Mouse (Mus musculus): ENCODE measurements around the gene Rai14. TPM values are rescaled to one million over a fixed set of nuclear protein-coding genes. Genes with fewer than 3 reads are reported as not detected.

Gene Rai14
- total and polyA plus RNA-seq, 3 experiments: not detected

- no peak overlapping the region for H3K9ac ChIP-seq (ENCODE audit: control insufficient read depth, low read depth, low read length, poor library complexity, severe bottlenecking)
- no peaks in the 10 kb centered on the region for H3K79me2 ChIP-seq (ENCODE audit: control insufficient read depth, insufficient read depth, low read length, poor library complexity)
- H3K4me3 ChIP-seq (ENCODE audit: control insufficient read depth in 1 of 2, insufficient read depth in 1 of 2, low read depth in 2 of 2, low read length in 2 of 2): no peak overlapping the region
- H3K27me3 ChIP-seq (ENCODE audit: control insufficient read depth in 1 of 2, insufficient read depth in 2 of 2, low read length in 2 of 2): no peaks in the 10 kb centered on the region
- H3K36me3 ChIP-seq (ENCODE audit: control insufficient read depth in 1 of 2, insufficient read depth in 2 of 2, low read length in 2 of 2): no peaks in the 10 kb centered on the region
- no peaks in the 10 kb centered on the region for H3K9me3 ChIP-seq (replicated peaks; ENCODE audit: insufficient read depth, low read length)
- TF ChIP-seq GABPA (IDR thresholded peaks at IDR 0.05; ENCODE audit: low read depth, low read length): no peak
- no peak for TF ChIP-seq UBTF (IDR thresholded peaks at IDR 0.05; ENCODE audit: borderline replicate concordance, insufficient read depth, low read depth, low read length)
- no peak for TF ChIP-seq TCF12 (IDR thresholded peaks at IDR 0.05; ENCODE audit: low read depth, low read length)
- TF ChIP-seq ELF1 (IDR thresholded peaks at IDR 0.05; ENCODE audit: low read depth, low read length): no peak
- TF ChIP-seq SMC3 (IDR thresholded peaks at IDR 0.05; ENCODE audit: low read depth, low read length): no peak
- TF ChIP-seq ZKSCAN1 (IDR thresholded peaks at IDR 0.05; ENCODE audit: low read depth, low read length): no peak
- TF ChIP-seq MAFK (IDR thresholded peaks at IDR 0.05; ENCODE audit: borderline replicate concordance, low read depth, low read length): no peak
- TF ChIP-seq MYB (IDR thresholded peaks at IDR 0.05; ENCODE audit: low read depth, low read length): no peak
- TF ChIP-seq RAD21 (IDR thresholded peaks at IDR 0.05; ENCODE audit: low read depth, low read length): no peak
- TF ChIP-seq BHLHE40 (IDR thresholded peaks at IDR 0.05; ENCODE audit: borderline replicate concordance, low read depth, low read length): no peak
- no peak for TF ChIP-seq ETS1 (IDR thresholded peaks at IDR 0.05; ENCODE audit: low read depth, low read length)
- TF ChIP-seq MXI1 (IDR thresholded peaks at IDR 0.05; ENCODE audit: low read depth, low read length): no peak
- TF ChIP-seq ZMIZ1 (IDR thresholded peaks at IDR 0.05; ENCODE audit: low read depth, low read length): no peak
- TF ChIP-seq ZNF384 (IDR thresholded peaks at IDR 0.05; ENCODE audit: low read depth, low read length): no peak
- no peak for TF ChIP-seq HCFC1 (IDR thresholded peaks at IDR 0.05; ENCODE audit: low read depth, low read length)
- TF ChIP-seq TAL1 (IDR thresholded peaks at IDR 0.05; ENCODE audit: low read length): no peak
- TF ChIP-seq ZC3H11A (IDR thresholded peaks at IDR 0.05; ENCODE audit: low read depth, low read length): no peak
- no peak for TF ChIP-seq CHD1 (IDR thresholded peaks at IDR 0.05; ENCODE audit: low read depth, low read length)
- no peak overlapping the region for H3K27ac ChIP-seq (ENCODE audit: control insufficient read depth, low read depth, low read length)
- no peaks in the 10 kb centered on the region for H3K4me1 ChIP-seq (ENCODE audit: control insufficient read depth in 1 of 2, insufficient read depth in 2 of 2, low read length in 2 of 2)
- DNase-seq (ENCODE audit: low read depth, low spot score): no peak
Observed at GRCm38 (mm10) chr15:10679571-10679970, 34.9 kb downstream of the Rai14 start.

GRCm38 (mm10) chr15:10675801-10676200 lies 38.6 kb downstream of the Rai14 start:
- H3K9ac ChIP-seq (ENCODE audit: control insufficient read depth, low read depth, low read length, poor library complexity, severe bottlenecking): no peak overlapping the region
- H3K79me2 ChIP-seq (ENCODE audit: control insufficient read depth, insufficient read depth, low read length, poor library complexity): no peaks in the 10 kb centered on the region
- H3K4me3 ChIP-seq (ENCODE audit: control insufficient read depth in 1 of 2, insufficient read depth in 1 of 2, low read depth in 2 of 2, low read length in 2 of 2): no peak overlapping the region
- no peaks in the 10 kb centered on the region for H3K4me1 ChIP-seq (ENCODE audit: control insufficient read depth in 1 of 2, insufficient read depth in 2 of 2, low read length in 2 of 2)
- peak; percentile 24 for DNase-seq (ENCODE audit: low read depth, low spot score)
- H3K27me3 ChIP-seq (ENCODE audit: control insufficient read depth in 1 of 2, insufficient read depth in 2 of 2, low read length in 2 of 2): no peaks in the 10 kb centered on the region
- H3K36me3 ChIP-seq (ENCODE audit: control insufficient read depth in 1 of 2, insufficient read depth in 2 of 2, low read length in 2 of 2): no peaks in the 10 kb centered on the region
- no peaks in the 10 kb centered on the region for H3K9me3 ChIP-seq (replicated peaks; ENCODE audit: insufficient read depth, low read length)
- H3K27ac ChIP-seq (ENCODE audit: control insufficient read depth, low read depth, low read length): no peak overlapping the region
- TF ChIP-seq RAD21 (IDR thresholded peaks at IDR 0.05; ENCODE audit: low read depth, low read length): no peak

All from MEL (cell line).